Mouse (Mus musculus) left cerebral cortex, adult 11 months (tissue): ENCODE measurements around the gene Znrf3.
A peak's percentile ranks its signal among the peaks of the same experiment; 100 is the strongest.

ENCODE experiments used
- DNase-seq: peaks from one replicate; pipeline ENCODE4 v3.0.0; 2022; ENCODE audit warnings: low spot score

The Znrf3 gene

DNA sequence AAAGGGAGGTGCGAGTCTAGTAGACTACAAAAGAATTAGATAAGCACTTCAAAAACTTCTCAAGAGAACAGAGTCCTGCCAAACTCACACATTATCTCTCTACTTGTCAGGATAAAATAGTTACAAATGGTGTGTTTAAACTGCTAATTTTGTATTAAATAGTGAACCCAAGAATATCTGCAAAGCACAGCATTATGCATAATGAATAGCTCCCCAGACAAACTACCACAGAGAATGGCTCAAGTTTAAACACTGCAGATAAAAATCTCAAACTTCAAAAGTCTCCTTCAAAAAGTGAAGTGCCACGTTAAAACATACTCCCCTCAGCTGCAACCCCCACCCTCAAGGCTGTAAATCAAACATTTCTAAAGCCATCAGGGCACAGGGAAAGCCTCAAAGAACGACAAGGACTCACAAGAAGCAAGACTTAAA is 2.0 kb downstream of the Znrf3 start:
- DNase-seq = no peak

DNA sequence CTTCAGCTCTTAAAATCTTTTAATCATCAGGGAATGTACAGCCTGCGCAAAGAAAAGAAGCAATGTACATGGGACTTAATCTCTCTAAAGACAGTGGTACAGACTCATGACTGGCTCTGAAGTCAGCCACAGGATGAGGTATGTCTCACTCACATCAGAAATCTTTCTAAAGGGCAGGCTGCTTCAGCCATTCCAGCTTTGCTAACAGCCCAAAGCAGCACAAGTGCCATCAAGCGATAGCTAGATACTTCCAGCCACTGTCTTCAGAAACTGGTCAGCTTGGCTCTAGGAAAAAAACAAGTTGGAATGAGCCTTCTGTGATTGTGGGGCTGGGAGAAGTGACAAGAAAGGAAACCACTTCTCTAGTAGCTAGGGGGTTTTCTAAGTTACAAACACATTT is 7.0 kb downstream of the Znrf3 start:
- no peak for DNase-seq

DNA sequence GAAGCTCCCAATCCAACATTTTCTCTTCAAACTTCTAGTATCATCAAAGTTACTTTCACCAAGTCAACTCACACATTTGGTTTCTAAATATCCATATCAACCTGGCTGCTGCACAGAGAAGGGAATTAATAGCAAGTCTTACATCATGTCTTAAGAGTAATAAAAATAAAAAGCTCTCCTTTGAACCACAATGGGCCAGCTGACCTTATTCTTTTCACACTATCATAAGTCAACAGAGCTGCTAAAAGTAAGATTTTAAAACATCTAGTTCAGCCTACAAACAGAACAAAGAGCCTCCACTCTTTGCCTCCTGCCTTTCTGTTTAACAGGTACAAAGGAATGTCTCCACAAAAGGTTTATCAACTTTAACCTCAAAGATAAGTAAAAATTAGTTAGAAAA is 7.7 kb downstream of the Znrf3 start:
- DNase-seq = no peak

DNA sequence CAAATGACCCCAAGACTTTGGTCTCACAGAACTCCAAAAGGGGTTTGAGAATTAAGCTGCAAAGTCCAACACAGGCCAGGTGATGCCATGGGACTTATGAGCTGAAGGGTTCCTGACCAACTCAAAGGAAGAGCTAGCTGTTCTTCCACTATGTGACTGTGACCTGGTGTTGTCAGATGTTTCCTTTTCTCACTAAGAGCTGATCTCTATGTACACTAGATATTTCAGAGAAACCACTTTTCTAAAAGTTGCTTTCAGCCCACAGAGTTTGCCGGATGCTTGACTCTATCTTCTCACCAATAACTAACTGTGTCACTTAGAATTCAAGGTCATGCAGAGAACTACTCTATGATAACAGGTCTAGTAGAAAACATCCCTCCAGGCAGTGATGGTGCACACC is 9.2 kb downstream of the Znrf3 start:
- DNase-seq = no peak

DNA sequence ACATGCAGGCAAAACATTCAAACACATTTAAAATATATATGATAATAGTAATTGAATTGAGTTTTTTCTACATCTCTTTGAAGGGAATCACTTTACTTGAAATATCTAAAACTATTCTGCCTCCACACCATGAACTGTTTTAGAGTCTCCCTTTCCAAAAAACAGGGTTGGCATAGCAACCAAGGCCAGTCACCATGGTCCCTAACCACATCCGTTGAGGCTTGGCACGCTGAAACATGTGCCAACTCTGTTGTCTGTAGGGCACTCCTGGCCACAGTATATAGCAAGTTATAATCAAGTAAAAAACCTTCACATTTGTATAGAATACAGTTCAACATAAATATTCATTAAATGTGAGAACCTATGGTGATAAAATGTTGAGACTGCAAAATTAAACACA is 12.3 kb downstream of the Znrf3 start:
- no peak for DNase-seq

DNA sequence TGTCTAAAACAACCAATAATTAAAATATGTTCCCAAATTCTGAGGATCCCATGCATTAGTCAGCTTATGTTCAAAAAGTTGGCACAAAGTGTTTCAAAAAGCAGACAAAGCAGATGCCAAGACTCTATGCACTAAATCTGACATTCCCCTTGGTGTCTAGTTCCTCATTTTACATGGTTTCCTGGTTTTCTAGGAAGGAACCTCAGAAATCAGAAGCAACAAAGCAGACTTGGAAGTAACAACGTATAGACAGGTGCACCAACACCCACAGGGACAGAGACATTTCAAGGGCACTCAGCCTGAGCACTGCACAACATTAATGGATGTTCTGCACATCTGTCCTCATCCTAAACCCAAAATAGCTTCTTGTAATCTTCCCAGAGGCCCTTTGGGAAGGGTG is 13.8 kb downstream of the Znrf3 start:
- no peak for DNase-seq

DNA sequence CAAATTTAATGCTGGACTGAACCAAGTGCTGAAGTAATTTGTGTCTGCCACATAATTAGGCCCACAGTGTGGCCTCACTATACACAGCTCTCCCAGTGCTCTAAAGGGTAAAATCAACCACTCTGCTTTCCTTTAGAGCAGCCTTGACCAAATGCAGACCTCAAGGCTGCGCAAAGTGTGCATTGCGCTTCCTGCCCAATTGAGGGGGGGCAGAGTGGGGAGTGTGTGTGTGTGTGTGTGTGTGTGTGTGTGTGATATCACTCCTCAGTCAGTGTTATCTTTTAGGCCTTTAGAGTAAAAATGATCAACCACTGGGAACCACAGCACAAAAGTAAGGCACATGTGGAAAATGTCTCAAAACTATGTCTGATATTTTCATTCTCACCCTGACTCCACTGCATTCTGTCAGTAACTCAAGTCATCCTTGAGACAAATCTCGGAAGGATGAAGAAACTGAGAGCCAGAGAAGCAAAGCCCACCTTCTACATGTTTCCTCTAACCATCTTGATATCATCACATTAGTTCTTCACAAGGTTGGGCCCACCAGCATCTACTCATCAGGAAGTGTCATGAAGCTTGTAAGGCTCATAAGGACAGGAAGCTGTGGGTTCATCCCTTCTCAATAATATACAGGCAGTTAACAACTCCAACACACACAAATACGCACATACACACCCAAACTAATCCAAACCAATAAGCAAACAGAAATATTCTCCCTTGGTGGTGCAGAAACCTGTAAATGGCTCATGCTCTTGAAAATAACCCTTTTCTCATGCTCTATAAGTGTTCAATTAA is 15.1 kb downstream of the Znrf3 start:
- DNase-seq = no peak

DNA sequence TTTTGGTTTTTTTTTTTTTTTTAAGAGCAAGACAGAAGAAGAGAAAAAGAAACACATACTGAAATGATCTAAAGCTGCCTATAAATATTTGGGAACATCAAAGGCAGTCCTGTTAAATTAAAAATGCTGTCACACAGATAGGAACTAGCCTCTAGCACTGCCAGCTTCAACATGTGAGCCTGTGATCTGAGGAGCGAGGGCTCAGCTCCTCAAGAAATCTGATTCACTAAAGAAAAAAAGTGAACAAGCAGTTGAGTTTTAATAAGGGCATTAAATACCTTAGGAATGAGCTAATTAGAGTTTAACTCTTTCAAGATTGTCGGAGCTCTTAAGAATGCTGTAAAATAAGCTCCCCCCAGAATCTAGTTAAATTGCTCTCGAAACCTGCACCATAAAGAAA is 17.4 kb downstream of the Znrf3 start:
- no peak for DNase-seq

DNA sequence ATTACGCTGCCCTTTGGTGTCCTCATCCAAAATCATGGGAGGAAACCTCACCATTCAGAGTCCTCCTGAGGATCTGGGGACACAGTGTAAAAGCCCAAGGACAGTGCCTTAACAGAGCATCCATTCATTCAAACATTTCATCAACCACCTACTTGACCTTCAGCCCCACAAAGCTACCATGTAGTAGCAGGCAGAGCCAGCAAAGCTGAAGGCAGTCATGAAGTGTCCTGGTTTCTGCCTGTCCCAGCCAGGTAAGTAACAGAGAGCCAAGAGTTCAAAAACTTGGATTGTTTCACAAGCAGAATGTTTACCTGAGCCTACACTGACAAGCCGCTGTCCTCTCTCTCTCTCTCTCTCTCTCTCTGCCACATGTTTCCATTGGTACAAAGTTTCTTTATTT is 18.3 kb downstream of the Znrf3 start:
- DNase-seq = no peak

DNA sequence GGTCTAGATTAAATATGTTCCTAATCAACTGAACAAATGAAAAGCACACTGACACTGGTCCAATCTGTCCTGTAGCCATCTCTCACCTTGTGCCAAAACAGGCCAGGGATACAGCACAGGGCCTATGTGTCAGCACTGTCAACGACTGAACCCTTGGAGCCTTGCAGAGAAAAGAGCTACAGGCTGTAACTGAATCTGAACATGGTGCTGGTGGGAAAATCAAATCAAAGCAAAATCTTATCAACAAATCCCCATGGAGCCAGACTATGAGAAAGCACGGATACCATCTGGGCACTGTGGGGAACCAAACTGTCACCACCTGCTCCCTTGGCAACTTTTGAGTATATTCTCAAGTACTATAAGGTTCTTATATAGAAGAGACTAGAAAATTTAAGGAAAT is 19.5 kb downstream of the Znrf3 start:
- no peak for DNase-seq

DNA sequence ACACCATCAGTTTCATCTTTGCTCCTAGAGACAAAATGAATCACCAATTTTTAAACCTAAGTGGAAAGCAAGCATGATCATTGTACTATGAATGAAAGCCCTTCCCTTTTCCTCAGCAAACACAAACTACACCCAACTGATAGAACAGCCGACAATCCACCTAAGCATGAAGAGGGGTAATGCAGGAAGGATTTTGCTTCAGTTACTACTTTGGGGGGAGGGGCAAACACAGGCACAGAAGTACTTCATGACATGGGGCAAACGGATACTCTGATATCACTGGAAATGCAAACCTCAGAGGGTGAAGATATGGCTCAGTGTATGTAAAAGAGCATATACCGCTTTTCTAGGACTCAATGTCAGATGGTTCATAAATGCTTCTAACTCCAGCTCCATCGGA is 20.5 kb downstream of the Znrf3 start:
- no peak for DNase-seq

DNA sequence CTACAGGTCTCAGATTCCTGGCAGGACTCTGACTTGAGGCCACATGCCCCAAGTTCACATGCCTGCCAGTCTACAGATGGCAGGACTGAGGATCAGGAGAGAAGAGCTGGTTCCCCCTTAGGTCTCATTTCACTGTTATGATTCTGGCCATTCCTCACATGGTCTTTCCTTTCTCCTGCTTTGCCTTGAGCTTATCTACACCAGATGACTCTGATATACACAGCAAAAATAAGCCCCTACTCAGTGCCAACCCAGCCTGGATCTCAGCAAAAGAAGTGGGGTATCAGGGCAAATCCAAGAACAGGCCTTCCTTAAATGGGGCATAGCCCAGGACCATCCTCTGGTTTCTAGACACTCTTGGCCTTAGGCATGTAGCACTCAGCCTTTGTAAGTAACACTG is 21.6 kb downstream of the Znrf3 start:
- no peak for DNase-seq

DNA sequence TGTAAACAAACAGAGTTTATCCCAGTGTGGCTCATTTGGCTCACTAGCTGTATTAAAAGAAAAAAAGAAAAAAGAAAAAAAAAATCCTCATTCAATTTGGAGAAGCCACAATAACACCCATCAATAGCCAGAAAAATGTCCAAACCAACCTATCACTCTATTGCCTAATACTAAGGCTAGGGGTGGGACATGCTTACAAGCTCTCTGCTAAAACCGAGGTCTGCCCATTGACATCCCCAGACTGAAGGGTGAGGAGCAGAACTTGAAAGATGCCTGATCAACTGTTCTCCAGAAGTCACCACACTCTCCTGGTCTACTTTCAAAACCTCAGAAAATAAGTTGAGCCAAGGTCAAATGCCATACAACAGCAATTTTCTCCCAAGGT is 22.4 kb downstream of the Znrf3 start:
- no peak for DNase-seq

DNA sequence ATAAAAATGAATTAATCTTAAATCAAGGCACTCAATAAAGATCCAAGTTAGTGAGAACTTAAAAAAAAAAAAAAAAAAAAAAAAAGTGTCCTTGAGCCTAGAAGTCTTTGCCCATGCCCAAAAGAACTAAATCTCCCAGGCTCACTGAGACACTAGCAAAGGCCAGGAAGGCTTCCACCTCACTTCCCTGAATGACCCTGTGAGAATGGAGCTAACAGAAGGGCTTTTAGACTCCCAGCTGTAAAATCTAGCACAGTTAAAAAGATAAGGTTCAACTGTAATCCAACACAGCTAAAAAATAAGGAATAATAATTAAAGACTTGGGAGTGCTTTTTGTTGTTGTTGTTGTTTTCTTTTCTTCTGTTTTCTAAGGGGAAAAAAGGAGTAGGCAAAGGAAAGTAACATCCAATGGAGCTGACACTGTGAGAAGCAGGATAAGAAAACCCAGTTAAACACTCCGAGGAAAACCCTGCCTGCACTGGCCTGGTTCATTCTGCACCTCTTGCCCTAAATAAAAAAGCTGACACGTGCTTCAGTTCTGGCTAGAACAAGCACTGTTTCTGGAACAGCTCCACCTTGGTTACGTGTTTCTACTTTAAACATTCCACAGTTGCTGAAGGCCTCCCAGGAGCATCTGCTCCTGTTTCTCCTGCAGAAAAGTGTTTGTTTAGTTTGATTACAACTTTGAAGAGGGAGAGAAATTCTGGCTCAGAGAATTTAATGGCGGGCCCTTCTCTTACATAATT is 23.0 kb downstream of the Znrf3 start:
- DNase-seq = no peak

DNA sequence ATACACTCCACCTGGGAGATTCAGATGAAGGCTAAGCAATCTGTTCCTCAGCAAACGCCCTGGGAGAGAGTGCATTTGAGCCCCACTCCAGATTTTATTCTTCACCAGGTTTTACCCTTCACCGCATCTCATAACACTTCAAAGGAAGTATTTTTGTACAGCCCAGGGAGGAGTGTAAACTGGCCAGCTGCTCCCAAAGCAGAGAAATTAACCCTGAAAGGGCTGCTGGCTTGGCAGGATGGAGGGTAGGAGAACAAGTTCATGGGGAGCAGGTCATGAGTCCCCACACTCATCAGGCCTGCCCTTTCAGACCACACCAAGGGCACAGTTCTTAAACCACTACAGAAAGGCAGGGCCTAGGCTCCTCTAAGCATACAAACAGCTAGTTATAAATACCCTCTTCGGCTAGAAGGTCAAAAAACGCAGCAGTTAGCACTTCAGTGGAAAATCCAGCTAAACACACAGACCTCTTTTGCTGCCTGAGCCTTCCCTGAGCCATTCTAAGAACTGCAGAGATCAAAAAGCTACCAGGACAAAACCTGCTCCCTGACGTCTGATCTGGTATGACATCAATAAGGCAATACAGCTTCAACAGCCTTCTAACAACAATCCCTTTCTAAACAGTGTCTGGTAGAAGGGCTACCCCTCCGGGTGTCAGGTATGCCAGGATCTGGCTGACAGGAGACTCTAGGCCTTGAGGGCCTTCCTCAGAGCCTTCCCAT is 28.9 kb downstream of the Znrf3 start:
- DNase-seq = peak; percentile 14

DNA sequence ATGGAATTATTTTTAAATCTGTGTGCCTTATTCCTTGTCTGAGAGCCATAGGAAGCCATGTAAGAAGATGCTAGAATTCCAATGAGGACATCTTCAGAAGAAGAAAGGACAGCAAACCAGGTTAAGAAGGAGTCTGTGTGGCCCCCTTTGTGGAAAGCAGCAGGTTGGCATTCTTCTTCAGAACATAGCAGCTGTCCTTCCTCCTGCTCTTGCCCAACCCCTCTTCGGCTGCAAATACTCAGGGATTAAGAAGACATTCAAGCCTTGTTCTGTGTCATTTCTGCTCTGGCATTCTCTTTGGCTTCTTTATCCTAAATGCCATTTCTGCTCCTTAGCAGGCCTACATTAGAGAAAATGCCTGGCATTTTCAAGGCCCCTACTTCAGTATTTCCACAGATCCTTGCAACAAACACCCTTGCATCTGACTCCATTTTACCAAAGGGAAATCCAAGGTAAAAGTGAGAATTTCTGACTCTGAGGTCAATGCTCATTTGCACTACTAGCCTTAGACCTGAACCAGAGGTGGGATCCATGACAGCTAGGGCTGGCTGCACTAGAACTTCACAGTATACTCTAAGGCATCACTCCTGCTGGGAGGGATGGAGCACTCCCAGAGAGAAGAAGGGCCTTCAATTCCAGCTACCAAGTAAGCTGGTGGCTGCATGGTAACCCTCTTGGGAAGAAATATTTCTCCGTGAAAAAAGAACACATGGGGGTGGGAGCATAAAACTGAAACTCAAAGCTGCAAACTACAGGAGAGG is 29.6 kb downstream of the Znrf3 start:
- no peak for DNase-seq

DNA sequence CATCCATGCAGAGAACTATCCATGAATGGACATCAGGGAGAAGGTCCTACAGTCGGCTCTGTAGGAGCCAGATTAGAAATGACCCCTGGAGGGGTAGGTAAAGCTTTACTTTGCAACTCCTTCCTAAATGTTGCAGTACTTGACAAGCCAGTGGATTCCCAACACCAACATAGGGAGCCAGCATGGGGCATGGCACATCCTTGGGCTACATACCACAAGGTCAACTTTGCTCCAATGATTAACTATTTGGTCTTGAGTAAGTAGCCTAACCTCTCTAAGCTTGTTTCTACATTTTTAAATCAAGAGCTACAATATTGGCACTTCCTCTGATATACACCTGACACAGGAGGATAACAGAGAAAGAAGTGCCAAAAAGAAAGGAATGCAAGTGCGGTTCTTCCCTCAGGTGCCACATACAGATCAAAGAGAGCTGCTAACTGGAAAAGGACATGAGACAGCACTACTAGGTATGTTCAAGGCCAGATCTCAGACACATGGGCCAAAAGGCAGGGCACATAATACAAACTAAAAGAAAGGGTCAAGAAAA is 31.9 kb downstream of the Znrf3 start:
- DNase-seq = no peak

DNA sequence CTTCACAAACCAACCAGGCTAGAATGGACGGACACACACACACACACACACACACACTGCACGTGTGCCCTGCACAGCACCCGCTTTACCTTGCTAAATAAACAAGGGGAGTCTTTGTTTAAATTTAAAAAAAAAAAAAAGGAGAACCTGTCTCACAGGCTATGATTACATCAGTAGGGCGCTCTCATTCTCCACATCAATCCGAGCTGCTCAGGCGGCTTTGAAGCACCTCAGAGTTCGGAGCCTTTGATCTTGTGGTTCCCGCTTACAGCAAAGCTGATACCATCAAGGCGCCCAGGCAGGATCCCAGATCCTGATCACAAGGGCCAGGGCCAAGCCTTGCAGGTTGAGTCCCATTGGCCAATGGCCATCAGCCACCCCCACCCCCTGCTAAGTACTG is 33.1 kb downstream of the Znrf3 start:
- no peak for DNase-seq

DNA sequence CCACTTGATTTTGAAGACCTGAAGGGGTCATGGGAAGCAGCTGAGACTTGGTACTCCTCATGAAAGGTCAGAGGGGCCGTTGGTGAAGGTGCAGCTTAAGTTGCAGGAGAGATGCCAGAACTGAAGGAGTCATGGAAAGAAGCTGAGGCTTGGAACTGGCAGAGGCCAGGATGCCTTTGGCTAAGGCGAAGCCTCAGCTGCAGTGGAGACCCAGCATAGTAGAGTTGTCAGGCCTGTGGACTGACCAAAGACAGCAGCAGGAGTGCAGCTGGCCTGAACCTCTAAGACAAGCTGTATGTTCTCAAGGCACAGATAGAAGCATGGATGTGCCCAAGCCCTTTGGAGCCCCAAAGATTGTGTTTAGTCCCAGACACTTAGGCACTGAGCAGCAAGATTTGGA is 40.5 kb downstream of the Znrf3 start:
- DNase-seq = no peak

DNA sequence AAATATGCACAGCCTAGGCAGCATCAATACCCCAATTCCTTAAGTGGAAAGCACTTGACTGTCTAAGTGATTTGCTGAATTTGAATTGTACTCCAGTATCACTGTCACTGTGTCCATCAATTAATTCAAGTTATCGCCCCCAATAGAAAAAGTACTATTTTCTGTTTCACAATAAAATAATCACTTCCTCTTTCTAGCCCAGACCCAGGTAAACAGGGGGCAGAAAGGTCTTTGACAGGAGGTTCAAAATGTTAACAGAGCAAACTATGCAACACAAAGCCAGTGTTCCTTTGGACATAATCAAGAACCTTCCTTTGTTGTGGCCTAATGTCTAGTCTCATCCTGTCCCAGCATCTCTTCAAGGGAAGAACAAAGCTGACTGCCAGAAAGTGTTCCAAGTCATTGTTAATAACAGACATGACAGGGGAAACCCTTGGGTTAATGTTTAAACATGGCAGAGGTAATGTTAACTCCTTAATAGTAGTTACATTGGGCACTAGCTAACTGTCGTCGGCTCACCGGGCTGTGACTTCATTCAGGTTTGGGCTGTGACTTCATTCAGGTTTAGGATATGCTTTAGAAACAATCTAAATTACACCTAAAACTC is 42.4 kb downstream of the Znrf3 start:
- no peak for DNase-seq

DNA sequence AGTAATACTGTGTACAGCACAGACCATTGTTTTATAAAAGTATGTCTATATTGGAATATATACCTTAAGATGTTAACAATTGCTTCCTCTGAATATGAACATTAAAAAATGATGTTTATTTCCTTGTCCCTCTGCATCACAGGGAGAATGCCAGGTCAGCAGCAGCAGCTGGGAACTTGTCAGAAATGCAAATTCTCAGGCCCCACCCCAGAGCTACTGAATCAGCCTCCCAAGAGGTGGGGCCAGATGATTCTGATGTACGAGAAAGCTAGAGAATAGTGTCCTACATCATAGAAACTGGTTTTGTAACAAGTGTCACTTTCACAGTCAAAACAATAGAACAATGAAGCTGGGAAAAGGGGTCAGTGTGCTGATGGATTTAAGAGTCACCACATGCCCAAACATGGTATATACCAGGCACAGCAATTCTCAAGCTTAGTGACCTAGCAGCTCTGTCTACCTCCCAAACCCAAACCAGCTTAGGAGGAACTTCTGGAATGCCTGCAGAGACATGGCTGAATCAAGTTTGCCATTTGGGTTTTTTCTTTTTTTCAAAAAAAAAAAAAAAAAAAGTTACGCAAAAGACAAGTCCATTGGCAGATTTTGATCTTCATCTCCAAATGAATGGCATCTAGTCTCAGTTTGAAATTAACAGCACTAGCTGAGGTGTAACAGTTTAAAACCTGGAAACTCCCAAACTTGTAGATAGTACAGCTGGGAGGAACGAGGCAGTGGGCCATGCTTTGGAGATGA is 46.2 kb downstream of the Znrf3 start:
- DNase-seq = no peak
